Mouse (Mus musculus): ENCODE data around the gene Zswim2. TPM values are rescaled to one million over a fixed set of nuclear protein-coding genes. Genes with fewer than 3 reads are reported as not detected.
"Not testable (repeated sequence)": the region's sequence is repeated elsewhere in the genome, so short reads cannot be mapped to it uniquely, and the experiment has no call there.

The Zswim2 gene
- total RNA-seq (2021): not detected

- peak; percentile 79 to 83 for DNase-seq (ENCODE audit: extremely low spot score in 1 of 2, low spot score in 1 of 2)
Measured at GRCm38 (mm10) chr2:83940931-83941361, at the start of gene Zswim2. TSS of gene Zswim2 (minus strand) at chr2:83941228.

- DNase-seq (ENCODE audit: extremely low spot score in 1 of 2, low spot score in 1 of 2): not testable (repeated sequence)
Measured at GRCm38 (mm10) chr2:83990253-83990652, 49.2 kb upstream of the Zswim2 start, which contains the start of gene Gm13691. TSS of gene Gm13691 (plus strand) at chr2:83990553.

- not testable (repeated sequence) for DNase-seq (ENCODE audit: extremely low spot score in 1 of 2, low spot score in 1 of 2)
Measured at GRCm38 (mm10) chr2:83984443-83984842, 43.4 kb upstream of the Zswim2 start, which contains the start of gene Gm13697. TSS of gene Gm13697 (plus strand) at chr2:83984743.

DNA sequence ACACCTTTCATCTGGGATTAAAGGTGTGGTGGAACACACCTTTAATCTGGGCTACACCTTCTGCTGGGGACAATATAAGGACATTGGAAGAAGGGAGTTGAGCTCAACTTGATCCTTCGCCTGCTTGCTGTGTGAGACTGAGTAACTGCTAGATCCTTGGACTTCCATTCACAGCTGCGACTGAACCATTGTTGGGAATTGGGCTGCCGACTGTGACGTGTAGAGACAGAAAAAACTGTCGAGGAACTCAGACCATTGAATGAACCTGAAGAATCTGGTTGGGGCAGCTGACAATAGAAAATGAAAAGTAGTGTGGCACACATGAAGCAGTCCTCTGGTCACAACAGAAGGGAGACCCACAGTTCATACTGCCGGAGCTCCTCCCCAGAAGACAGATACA lies 37.6 kb upstream of the Zswim2 start, which contains the start of gene Gm13694:
Gm13694 (plus strand) TSS at position 301 of the 400 bp plus-strand sequence.
- not testable (repeated sequence) for DNase-seq (ENCODE audit: extremely low spot score in 1 of 2, low spot score in 1 of 2)

DNA sequence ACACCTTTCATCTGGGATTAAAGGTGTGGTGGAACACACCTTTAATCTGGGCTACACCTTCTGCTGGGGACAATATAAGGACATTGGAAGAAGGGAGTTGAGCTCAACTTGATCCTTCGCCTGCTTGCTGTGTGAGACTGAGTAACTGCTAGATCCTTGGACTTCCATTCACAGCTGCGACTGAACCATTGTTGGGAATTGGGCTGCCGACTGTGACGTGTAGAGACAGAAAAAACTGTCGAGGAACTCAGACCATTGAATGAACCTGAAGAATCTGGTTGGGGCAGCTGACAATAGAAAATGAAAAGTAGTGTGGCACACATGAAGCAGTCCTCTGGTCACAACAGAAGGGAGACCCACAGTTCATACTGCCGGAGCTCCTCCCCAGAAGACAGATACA lies 31.8 kb upstream of the Zswim2 start, which contains the start of gene Gm13696:
Gm13696 (plus strand) TSS at position 301 of the 400 bp plus-strand sequence.
- DNase-seq (ENCODE audit: extremely low spot score in 1 of 2, low spot score in 1 of 2): not testable (repeated sequence)

DNA sequence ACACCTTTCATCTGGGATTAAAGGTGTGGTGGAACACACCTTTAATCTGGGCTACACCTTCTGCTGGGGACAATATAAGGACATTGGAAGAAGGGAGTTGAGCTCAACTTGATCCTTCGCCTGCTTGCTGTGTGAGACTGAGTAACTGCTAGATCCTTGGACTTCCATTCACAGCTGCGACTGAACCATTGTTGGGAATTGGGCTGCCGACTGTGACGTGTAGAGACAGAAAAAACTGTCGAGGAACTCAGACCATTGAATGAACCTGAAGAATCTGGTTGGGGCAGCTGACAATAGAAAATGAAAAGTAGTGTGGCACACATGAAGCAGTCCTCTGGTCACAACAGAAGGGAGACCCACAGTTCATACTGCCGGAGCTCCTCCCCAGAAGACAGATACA lies 26.0 kb upstream of the Zswim2 start, which contains the start of gene Gm13695:
Gm13695 (plus strand) TSS at position 301 of the 400 bp plus-strand sequence.
- not testable (repeated sequence) for DNase-seq (ENCODE audit: extremely low spot score in 1 of 2, low spot score in 1 of 2)

DNA sequence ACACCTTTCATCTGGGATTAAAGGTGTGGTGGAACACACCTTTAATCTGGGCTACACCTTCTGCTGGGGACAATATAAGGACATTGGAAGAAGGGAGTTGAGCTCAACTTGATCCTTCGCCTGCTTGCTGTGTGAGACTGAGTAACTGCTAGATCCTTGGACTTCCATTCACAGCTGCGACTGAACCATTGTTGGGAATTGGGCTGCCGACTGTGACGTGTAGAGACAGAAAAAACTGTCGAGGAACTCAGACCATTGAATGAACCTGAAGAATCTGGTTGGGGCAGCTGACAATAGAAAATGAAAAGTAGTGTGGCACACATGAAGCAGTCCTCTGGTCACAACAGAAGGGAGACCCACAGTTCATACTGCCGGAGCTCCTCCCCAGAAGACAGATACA lies 20.2 kb upstream of the Zswim2 start, which contains the start of gene Gm13693:
Gm13693 (plus strand) TSS at position 301 of the 400 bp plus-strand sequence.
- not testable (repeated sequence) for DNase-seq (ENCODE audit: extremely low spot score in 1 of 2, low spot score in 1 of 2)

GRCm38 (mm10) chr2:83955393-83955792 lies 14.4 kb upstream of the Zswim2 start, which contains the start of gene Gm13698:
TSS of gene Gm13698 (plus strand) at chr2:83955693.
- not testable (repeated sequence) for DNase-seq (ENCODE audit: extremely low spot score in 1 of 2, low spot score in 1 of 2)

GRCm38 (mm10) chr2:83941792-83942191 lies 764 bp upstream of the Zswim2 start:
- no peak for DNase-seq (ENCODE audit: extremely low spot score in 1 of 2, low spot score in 1 of 2)

DNA sequence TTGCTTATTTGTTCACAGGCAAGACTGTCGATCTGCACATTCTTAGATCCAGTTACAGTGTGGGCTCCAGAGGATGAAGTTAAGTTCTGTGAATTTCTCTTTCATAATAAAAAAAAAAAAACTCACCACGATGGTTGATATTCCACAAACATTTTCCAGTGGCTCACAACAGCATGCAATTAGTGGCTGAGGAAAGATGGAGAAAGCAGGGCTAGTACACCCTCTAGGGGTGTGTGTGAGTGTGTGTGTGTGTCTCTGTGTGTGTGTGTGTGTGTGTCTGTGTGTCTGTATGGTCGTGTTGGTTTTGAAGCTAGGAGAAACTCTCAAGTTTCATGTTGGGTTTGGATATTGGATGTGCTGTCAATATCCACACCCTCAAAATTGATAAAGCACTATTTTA lies 350 bp upstream of the Zswim2 start:
- DNase-seq (ENCODE audit: extremely low spot score in 1 of 2, low spot score in 1 of 2): no peak

DNA sequence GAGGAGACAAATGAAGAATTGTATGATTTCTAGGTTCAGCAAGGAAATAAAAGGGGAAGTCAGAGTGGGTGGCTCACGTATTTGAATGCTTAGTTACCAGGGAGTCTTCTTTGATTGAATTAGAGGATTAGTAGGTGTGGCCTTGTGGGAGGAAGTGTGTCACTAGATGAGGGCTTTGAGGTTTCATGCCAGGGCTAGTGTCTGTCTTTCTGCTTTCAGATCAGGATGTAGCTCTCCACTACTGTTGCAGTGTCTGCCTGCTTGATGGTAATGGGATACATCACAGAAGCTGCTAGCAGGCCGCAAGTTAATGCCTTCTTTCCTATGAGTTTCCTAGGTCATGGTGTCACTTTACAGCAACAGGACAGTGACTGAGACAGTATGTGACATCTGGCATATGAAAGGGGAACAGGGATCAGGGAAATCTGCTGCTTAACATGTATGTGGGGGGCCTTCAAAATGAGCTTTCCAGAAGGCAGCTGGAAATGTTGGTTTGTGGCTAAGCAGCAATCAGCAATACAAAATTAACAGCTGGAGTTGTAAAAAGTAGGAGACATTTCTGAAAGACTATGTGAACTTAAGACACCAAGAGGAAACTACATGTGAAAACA lies 11.4 kb downstream of the Zswim2 start:
- DNase-seq (ENCODE audit: extremely low spot score in 1 of 2, low spot score in 1 of 2): no peak

GRCm38 (mm10) chr2:83901896-83902540 lies 39.0 kb downstream of the Zswim2 start:
- no peak for DNase-seq (ENCODE audit: extremely low spot score in 1 of 2, low spot score in 1 of 2)

DNA sequence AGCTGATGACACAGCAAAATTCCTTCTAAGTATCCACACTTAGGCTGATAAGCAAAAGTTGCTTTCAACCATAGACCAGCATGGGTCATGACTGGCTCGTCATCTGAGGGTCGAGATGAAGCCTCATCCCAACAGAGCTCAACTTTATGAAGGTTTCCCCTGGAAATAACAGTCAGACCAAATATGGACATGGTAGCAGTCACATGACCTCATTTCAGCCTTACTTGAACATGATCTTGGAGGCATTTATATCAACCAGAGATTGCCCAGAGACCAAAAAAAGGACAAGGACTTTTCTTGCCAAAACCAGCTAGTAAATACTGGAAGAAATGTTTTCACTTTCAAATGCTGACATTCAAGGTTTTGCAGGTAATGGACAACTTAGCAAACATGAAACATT lies 47.3 kb downstream of the Zswim2 start:
- no peak for DNase-seq (ENCODE audit: extremely low spot score in 1 of 2, low spot score in 1 of 2)

DNA sequence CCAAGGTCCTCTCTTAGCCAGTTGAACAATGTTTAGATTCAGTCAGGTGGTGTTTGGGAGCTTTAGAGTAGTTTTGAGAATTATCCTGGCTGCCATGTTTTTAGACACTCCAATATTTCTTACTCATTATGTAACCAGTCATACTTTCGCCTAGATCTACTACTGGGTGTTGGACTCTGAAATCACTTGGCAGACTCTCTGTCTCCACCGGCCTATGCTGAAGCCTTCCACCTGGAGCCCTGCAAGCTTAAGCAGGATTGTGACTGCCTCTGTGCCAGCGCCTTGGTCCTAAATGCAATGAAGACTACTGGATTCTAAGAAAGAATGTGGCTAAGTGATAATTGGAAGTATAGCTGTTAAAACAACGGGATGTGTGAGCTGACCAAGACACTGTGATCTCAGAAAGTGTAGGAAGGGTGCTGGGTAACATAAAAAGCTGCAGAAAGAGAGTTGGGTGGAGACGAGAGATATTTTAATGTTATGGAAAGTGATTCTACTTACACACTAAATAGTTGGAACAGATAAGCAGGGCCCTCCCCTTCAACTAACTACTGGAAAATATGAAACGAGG lies 57.1 kb downstream of the Zswim2 start:
- no peak for DNase-seq (ENCODE audit: extremely low spot score in 1 of 2, low spot score in 1 of 2)

Other genes with a start within 250 kb of the Zswim2 start
- gene Itgav, start 216.8 kb downstream of the Zswim2 start, total RNA-seq (2021): 10 to 100 TPM; 47.7 to 56.4 TPM
- 100 to 1,000 TPM; 200 to 203 TPM for gene Fam171b, start 128.6 kb downstream of the Zswim2 start, total RNA-seq (2021)
- 1 to 10 TPM; 1.6 to 1.7 TPM for gene Gm13698, start 14.5 kb upstream of the Zswim2 start, total RNA-seq (2021)
- gene Gm13693, start 20.3 kb upstream of the Zswim2 start, total RNA-seq (2021): 1 to 10 TPM; 1.6 to 1.7 TPM
- not detected for gene Gm13695, start 26.1 kb upstream of the Zswim2 start, total RNA-seq (2021)
- gene Gm13696, start 31.9 kb upstream of the Zswim2 start, total RNA-seq (2021): 1 to 10 TPM; 1.6 to 1.7 TPM
- gene Gm13694, start 37.7 kb upstream of the Zswim2 start, total RNA-seq (2021): 1 to 10 TPM; 1.6 to 1.7 TPM
- gene Gm13697, start 43.5 kb upstream of the Zswim2 start, total RNA-seq (2021): 1 to 10 TPM; 1.6 to 1.7 TPM
- 1 to 10 TPM; 1.6 to 1.7 TPM for gene Gm13691, start 49.3 kb upstream of the Zswim2 start, total RNA-seq (2021)

Data from layer of hippocampus, postnatal 25 days (tissue).